Mouse (Mus musculus): ENCODE measurements around the gene Slc22a19. TPM values are rescaled to one million over a fixed set of nuclear protein-coding genes. Genes with fewer than 3 reads are reported as not detected.
"Not testable (repeated sequence)": the region's sequence is repeated elsewhere in the genome, so short reads cannot be mapped to it uniquely, and the experiment has no call there.

The Slc22a19 gene
- total RNA-seq (2021), result not detected
- long read RNA-seq, experiment 1, result 0 reads
- long read RNA-seq, experiment 2, result 0 reads

DNA sequence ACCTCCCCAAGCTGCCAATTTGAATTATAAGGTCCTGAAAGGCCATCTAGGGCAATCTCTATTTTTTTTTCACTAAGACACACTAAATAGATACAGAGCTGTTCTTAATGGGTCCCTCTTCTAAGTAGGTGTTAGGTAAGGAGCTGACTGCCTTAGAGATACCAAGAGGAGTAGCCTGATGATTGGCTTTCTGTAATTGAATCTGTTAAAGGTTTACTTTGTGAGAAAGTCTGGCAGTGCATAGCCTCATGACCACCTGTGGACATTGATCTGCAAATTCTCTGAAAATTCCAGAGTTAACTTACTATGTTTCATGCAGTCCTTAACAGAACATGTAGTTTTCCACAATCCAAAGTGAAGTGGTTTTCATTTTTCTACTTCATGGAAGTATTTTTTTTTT, at the start of gene Slc22a19:
TSS of gene Slc22a19 (minus strand) at position 163 of the 400 bp plus-strand sequence.
- no peak for DNase-seq
- intact Hi-C loops (cut with DNase I), result no loop called here

DNA sequence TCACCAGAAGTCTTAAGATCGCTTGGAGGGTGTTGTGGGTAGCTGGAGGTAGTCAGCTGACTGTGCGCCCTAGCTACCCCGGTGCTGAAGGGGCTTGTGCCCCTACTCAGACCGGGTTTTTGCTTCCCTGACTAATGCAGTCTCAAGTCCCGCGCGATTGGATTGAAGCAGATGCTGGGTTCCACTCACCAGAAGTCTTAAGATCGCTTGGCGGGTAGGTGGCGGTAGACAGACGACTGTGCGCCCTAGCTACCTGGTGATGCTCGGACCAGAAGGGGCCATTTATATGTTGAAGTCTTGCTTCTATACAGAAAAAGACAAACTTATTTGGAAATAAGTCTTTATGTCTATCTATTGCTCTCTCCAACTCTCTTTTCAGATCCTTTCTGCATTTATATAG, 42.3 kb upstream of the Slc22a19 start:
- DNase-seq; intact Hi-C loops (cut with DNase I): not testable (repeated sequence)

DNA sequence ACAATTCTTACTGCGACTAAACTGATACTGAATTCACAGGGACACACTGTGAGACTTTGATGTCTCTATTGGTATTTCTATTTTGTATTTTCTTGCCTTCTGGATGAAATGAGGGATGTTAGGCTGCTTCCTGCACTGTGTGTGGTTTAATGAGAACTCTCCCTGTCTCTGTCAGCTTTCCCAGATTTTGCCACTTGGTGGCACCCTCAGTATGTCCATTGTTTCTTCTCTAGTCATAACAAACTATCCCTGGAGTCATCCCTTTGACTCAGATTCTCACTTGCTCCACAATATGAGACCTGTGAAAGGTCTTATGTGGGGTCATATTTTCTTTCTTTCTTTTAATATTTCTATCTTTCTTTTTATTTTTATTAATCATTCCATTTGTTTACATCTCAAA, 18.4 kb upstream of the Slc22a19 start:
- intact Hi-C loops (cut with DNase I), result no loop called here
- no peak for DNase-seq

- intact Hi-C loops (cut with DNase I); DNase-seq: not testable (repeated sequence)
Measured at GRCm38 (mm10) chr19:7693104-7693503, 18.0 kb downstream of the Slc22a19 start.

DNA sequence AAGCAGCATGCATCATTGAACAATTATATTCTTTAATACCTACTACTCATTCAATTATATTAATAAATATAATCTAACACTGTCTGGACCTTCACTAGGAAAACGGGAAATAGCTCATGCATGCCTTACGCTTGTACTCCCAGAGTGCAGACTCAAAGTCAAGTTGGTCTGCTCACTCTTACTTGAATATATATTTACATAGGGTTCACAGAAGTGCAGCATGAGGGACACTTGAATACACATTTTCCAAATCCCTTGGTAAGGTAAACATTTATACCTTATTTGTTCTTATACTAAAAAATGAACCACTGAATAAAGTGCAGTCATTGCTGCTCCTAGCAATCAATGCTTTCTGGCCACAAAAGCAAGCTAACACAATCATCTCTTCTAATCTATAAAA, 19.9 kb downstream of the Slc22a19 start:
- DNase-seq, result no peak
- intact Hi-C loops (cut with DNase I), result no loop called here

DNA sequence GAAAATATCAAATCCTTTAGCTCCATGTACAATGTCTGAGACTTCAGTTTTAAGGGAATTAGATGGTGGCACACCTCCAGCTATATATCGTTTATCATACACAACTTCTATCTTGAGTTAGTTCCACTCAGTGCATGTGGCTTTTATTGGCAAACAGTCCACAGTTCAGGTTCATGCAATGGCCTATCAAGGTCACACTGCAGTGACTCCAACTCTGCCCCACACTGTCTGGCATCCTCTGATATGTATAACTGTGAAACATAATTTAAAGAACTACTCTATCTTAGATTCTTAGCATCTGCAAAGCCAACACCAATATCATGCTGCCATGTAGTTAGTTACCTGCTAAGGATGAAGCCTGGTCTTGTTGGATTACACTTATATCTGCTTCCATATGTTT, 23.1 kb downstream of the Slc22a19 start:
- intact Hi-C loops (cut with DNase I), result no loop called here
- no peak for DNase-seq

- no peak for DNase-seq
- intact Hi-C loops (cut with DNase I), result no loop called here
Measured at GRCm38 (mm10) chr19:7672033-7672432, 39.1 kb downstream of the Slc22a19 start.

GRCm38 (mm10) chr19:7648913-7649666, 62.0 kb downstream of the Slc22a19 start:
- DNase-seq, result no peak
- intact Hi-C loops (cut with DNase I), result no loop called here

DNA sequence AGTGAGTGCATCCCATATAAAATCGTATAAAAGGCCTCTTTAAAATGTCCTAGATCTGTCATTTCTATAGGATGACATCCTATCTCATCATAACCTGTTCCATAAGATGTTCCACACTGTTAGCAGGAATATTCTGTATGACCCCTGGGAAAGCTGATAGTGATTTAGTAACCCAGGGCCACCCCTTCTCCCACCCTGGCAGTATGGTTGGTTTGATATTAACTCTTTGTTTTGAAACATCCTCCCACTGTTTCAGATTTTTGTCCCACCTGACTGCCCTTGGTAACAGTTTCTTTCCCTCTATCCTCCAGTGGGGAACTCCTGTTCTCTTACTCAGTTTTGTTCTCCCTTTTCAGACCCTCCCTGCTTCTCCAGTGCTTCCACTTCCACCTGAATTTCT, 77.3 kb downstream of the Slc22a19 start:
- no peak for DNase-seq
- intact Hi-C loops (cut with DNase I), result no loop called here

GRCm38 (mm10) chr19:7633021-7633420, 78.1 kb downstream of the Slc22a19 start:
- intact Hi-C loops (cut with DNase I), result no loop called here

More at GRCm38 (mm10) chr19:7633021-7633420, 78.1 kb downstream of the Slc22a19 start:
- DNase-seq, result no peak

Other genes starting within 250 kb of the Slc22a19 start
- 10 to 100 TPM; 26.5 to 27.6 TPM for gene Rtn3, start 228.0 kb downstream of the Slc22a19 start, total RNA-seq (2021)
- 1 to 10 TPM; 7.3 to 8.7 TPM for gene Atl3, start 217.3 kb downstream of the Slc22a19 start, total RNA-seq (2021)
- gene Pla2g16, start 153.9 kb downstream of the Slc22a19 start, total RNA-seq (2021), result 100 to 1,000 TPM in 1 of 2 experiments, 10 to 100 TPM in 1; 99.9 to 107 TPM
- gene Lgals12, start 104.1 kb downstream of the Slc22a19 start, total RNA-seq (2021), result under 1 TPM; 0.48 to 0.79 TPM
- gene Hrasls5, start 98.8 kb downstream of the Slc22a19 start, total RNA-seq (2021), result not detected
- not detected for gene Slc22a26, start 91.4 kb upstream of the Slc22a19 start, total RNA-seq (2021)